Comparison of ENCODE assay signal across 25 mouse cellular contexts in the genomic region with DNA sequence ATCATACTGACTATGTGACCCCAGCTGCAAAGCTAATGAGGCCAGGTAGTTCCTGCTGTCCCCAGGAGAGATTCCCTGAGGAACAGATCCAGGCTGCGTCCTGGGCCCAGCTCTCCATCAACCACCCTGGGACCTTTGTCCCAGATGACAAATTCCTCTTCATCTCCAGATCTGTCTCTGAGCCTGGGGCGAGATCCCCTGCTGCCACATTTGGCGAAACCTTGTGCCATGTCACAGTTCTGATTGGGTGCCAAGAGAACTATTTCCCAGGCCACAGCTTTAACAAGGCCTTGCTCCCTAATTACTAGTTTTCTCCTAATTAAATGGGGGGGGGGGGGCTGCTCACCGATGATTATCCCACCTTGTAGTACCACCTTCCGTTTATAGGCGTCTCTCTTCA.
DNase-seq lines count a peak whose midpoint lies in the region; ATAC-seq lines count a peak whose summit lies in the region.
"Had no signal": no experiment of that assay in that cellular context is flagged by ENCODE, and none has a peak within 500 bp of the region (broad histone marks: within the 10 kb centered on the region; RNA-seq: fewer than 3 reads in every experiment).

No protein-coding gene starts in this region.

- no peak overlapping the region for H3K9ac ChIP-seq in forebrain, embryonic 15.5 days (replicated peaks)
- no peak overlapping the region for H3K9ac ChIP-seq in forebrain, embryonic 13.5 days
- H3K9ac ChIP-seq in limb, embryonic 13.5 days = 0 out of 2 replicates have a peak overlapping the region, but pooled peaks have one; percentile 9
- H3K9ac ChIP-seq in midbrain, embryonic 15.5 days = no peak overlapping the region
- H3K9ac ChIP-seq: embryonic facial prominence, embryonic 13.5 days; heart, embryonic 15.5 days; liver, embryonic 12.5 days; liver, postnatal 0 days; neural tube, embryonic 13.5 days had no signal

- peaks cover 53% of the 10 kb centered on the region for H3K27me3 ChIP-seq in forebrain, embryonic 10.5 days (ENCODE audit: poor library complexity, severe bottlenecking)
- H3K27me3 ChIP-seq in forebrain, embryonic 15.5 days = no peaks in the 10 kb centered on the region
- no peaks in the 10 kb centered on the region for H3K27me3 ChIP-seq in forebrain, embryonic 13.5 days
- peaks cover 4% of the 10 kb centered on the region; the same call in 1 of the 2 replicates for H3K27me3 ChIP-seq in limb, embryonic 13.5 days
- no peaks in the 10 kb centered on the region for H3K27me3 ChIP-seq in midbrain, embryonic 15.5 days (replicated peaks)
- H3K27me3 ChIP-seq: embryonic facial prominence, embryonic 13.5 days; heart, embryonic 15.5 days had no signal

- DNase-seq in forebrain, embryonic 10.5 days (ENCODE audit: extremely low spot score, low spot score) = no peak
- peak; percentile 61 for DNase-seq in adipocyte (ENCODE audit: low spot score)
- no peak for DNase-seq in layer of hippocampus, adult 11-12 months (ENCODE audit: low spot score)
- DNase-seq: cerebellum, adult 2 months; cerebellum, postnatal 36 days; embryo, embryonic 11 days; gastrocnemius, postnatal 10 days; kidney, adult 8-10 months; kidney, postnatal 10 days; layer of hippocampus, adult 9-11 months; liver, postnatal 0 days; lung, postnatal 36 days; right cerebral cortex, postnatal 25 days; thymus, postnatal 14 days had no signal

- WGBS in forebrain, embryonic 10.5 days = 68% methylated on average over 6 of the region's 6 CpGs
- WGBS in forebrain, embryonic 15.5 days = 28% methylated on average over 6 of the region's 6 CpGs
- 40% methylated on average over 6 of the region's 6 CpGs for WGBS in forebrain, embryonic 13.5 days
- WGBS in limb, embryonic 13.5 days = 37% methylated on average over 6 of the region's 6 CpGs
- WGBS in midbrain, embryonic 15.5 days = 65% methylated on average over 6 of the region's 6 CpGs

- H3K27ac ChIP-seq in forebrain, embryonic 10.5 days = peak overlapping the region; percentile 76
- H3K27ac ChIP-seq in forebrain, embryonic 15.5 days (replicated peaks) = no peak overlapping the region
- H3K27ac ChIP-seq in forebrain, embryonic 13.5 days = no peak overlapping the region
- no peak overlapping the region for H3K27ac ChIP-seq in limb, embryonic 13.5 days
- H3K27ac ChIP-seq in midbrain, embryonic 15.5 days = no peak overlapping the region
- H3K27ac ChIP-seq: embryonic facial prominence, embryonic 13.5 days; heart, embryonic 10.5 days; heart, embryonic 15.5 days; liver, embryonic 12.5 days; neural tube, embryonic 13.5 days had no signal

- H3K36me3 ChIP-seq in forebrain, embryonic 10.5 days (replicated peaks) = no peaks in the 10 kb centered on the region
- H3K36me3 ChIP-seq in forebrain, embryonic 15.5 days = no peaks in the 10 kb centered on the region
- no peaks in the 10 kb centered on the region for H3K36me3 ChIP-seq in forebrain, embryonic 13.5 days (ENCODE audit: poor library complexity, severe bottlenecking)
- H3K36me3 ChIP-seq in limb, embryonic 13.5 days = no peaks in the 10 kb centered on the region
- no peaks in the 10 kb centered on the region for H3K36me3 ChIP-seq in midbrain, embryonic 15.5 days (replicated peaks)
- H3K36me3 ChIP-seq: embryonic facial prominence, embryonic 13.5 days; heart, embryonic 10.5 days; heart, embryonic 15.5 days; liver, embryonic 12.5 days; neural tube, embryonic 13.5 days had no signal

- ATAC-seq in forebrain, embryonic 15.5 days (replicated peaks) = no peak
- ATAC-seq in forebrain, embryonic 13.5 days = peak; percentile 61; the same call in 1 of the 2 replicates
- ATAC-seq in limb, embryonic 13.5 days (ENCODE audit: low FRiP score, low read depth) = no peak
- ATAC-seq in midbrain, embryonic 15.5 days (replicated peaks) = no peak
- ATAC-seq: hindbrain, embryonic 16.5 days; liver, embryonic 12.5 days; liver, postnatal 0 days had no signal

- H3K9me3 ChIP-seq in forebrain, embryonic 10.5 days = no peaks in the 10 kb centered on the region
- no peaks in the 10 kb centered on the region for H3K9me3 ChIP-seq in forebrain, embryonic 15.5 days
- no peaks in the 10 kb centered on the region for H3K9me3 ChIP-seq in forebrain, embryonic 13.5 days (replicated peaks)
- no peaks in the 10 kb centered on the region for H3K9me3 ChIP-seq in limb, embryonic 13.5 days
- no peaks in the 10 kb centered on the region for H3K9me3 ChIP-seq in midbrain, embryonic 15.5 days
- H3K9me3 ChIP-seq: embryonic facial prominence, embryonic 13.5 days; heart, embryonic 10.5 days; heart, embryonic 15.5 days; liver, embryonic 12.5 days; neural tube, embryonic 13.5 days had no signal

- H3K4me3 ChIP-seq in forebrain, embryonic 10.5 days = no peak overlapping the region
- H3K4me3 ChIP-seq in forebrain, embryonic 15.5 days = no peak overlapping the region
- no peak overlapping the region for H3K4me3 ChIP-seq in forebrain, embryonic 13.5 days
- H3K4me3 ChIP-seq in limb, embryonic 13.5 days = no peak overlapping the region
- H3K4me3 ChIP-seq in midbrain, embryonic 15.5 days = no peak overlapping the region
- H3K4me3 ChIP-seq: embryonic facial prominence, embryonic 13.5 days; heart, embryonic 10.5 days; heart, embryonic 15.5 days; liver, embryonic 12.5 days; neural tube, embryonic 13.5 days had no signal

- peaks cover 67% of the 10 kb centered on the region for H3K4me1 ChIP-seq in forebrain, embryonic 10.5 days
- peaks cover 11% of the 10 kb centered on the region for H3K4me1 ChIP-seq in forebrain, embryonic 15.5 days
- peaks cover 32% of the 10 kb centered on the region for H3K4me1 ChIP-seq in forebrain, embryonic 13.5 days
- peaks cover 77% of the 10 kb centered on the region for H3K4me1 ChIP-seq in limb, embryonic 13.5 days
- H3K4me1 ChIP-seq in midbrain, embryonic 15.5 days = no peaks in the 10 kb centered on the region

- H3K4me2 ChIP-seq in forebrain, embryonic 15.5 days (replicated peaks) = no peak overlapping the region
- 0 out of 2 replicates have a peak overlapping the region, but pooled peaks have one; percentile 1 for H3K4me2 ChIP-seq in forebrain, embryonic 13.5 days
- no peak overlapping the region for H3K4me2 ChIP-seq in limb, embryonic 13.5 days (replicated peaks)
- H3K4me2 ChIP-seq in midbrain, embryonic 15.5 days = no peak overlapping the region
- H3K4me2 ChIP-seq: embryonic facial prominence, embryonic 13.5 days; heart, embryonic 15.5 days; liver, embryonic 12.5 days; midbrain, embryonic 11.5 days; neural tube, embryonic 13.5 days had no signal
